Mouse (Mus musculus) midbrain, embryonic 10.5 days (tissue): ENCODE measurements at regions not wholly inside any gene's neighbourhood (a gene's known extent, or its start where the extent isn't known, plus 50 kb on each side); places are given as distances from the start of the nearest gene placed in this dataset.

Experiments
- DNase-seq: peaks from one replicate; pipeline ENCODE4 v3.0.0-alpha.2; 2017; ENCODE audit warnings: low spot score
- H3K27ac ChIP-seq: fragments of 300-500 bp; sonication (generic); replicated peaks from 2 replicates; pipeline ENCODE4 v1.5.1; 2016; ENCODE audit warnings: mild to moderate bottlenecking
- H3K27me3 ChIP-seq: fragments of 300-500 bp; sonication (generic); 2 replicates; pipeline ENCODE4 v1.6.1; 2016; ENCODE audit warnings: low read depth, mild to moderate bottlenecking; ENCODE audit not compliant: poor library complexity, severe bottlenecking
- H3K36me3 ChIP-seq: fragments of 300-500 bp; sonication (generic); 2 replicates; pipeline ENCODE4 v1.6.1; 2016; ENCODE audit warnings: mild to moderate bottlenecking, moderate library complexity
- H3K4me1 ChIP-seq: fragments of 300-500 bp; sonication (generic); 2 replicates; pipeline ENCODE4 v1.6.1; 2016
- H3K4me3 ChIP-seq: fragments of 300-500 bp; sonication (generic); 2 replicates; pipeline ENCODE4 v1.5.1; 2016; ENCODE audit warnings: mild to moderate bottlenecking, moderate library complexity
- H3K9me3 ChIP-seq: fragments of 300-500 bp; sonication (generic); replicated peaks from 2 replicates; pipeline ENCODE4 v1.6.1; 2016; ENCODE audit warnings: mild to moderate bottlenecking
- WGBS: fragments of 180-500 bp; shearing (Covaris S2); methylation state at CpG from one replicate; pipeline ENCODE4 v1.1.7; 2016; 5-methylcytosine and 5-hydroxymethylcytosine counted together

DNA sequence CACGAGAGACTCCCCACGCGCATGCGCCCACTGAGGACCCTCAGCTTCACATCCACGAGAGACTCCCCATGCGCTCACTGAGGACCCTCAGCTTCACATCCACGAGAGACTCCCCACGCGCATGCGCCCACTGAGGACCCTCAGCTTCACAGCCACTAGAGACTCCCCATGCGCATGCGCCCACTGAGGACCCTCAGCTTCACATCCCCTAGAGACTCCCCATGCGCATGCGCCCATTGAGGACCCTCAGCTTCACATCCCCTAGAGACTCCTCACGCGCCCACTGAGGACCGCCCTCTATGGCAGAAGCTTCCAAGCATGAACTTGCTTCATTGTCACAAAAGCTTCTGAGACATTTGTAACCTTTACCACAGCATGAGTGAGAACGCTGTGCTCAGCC lies 221.0 kb downstream of the Pax3 start:
- H3K27me3 ChIP-seq: peaks cover 76% of the 10 kb centered on the region
- no peak overlapping the region for H3K27ac ChIP-seq
- WGBS: 93% methylated on average over 18 of the region's 18 CpGs
- H3K36me3 ChIP-seq: no peaks in the 10 kb centered on the region
- H3K4me3 ChIP-seq: no peak overlapping the region
- no peak for DNase-seq
- no peaks in the 10 kb centered on the region for H3K9me3 ChIP-seq
- no peaks in the 10 kb centered on the region; the same call in 1 of the 2 replicates for H3K4me1 ChIP-seq

GRCm38 (mm10) chr1:77972301-77972717 lies 224.6 kb downstream of the Pax3 start:
- DNase-seq: peak; percentile 59
- Histone ChIP-seq H3K4me3 (peak overlapping the region; percentile 19; the same call in 1 of the 2 replicates), H3K27ac (no peak overlapping the region), H3K4me1 (no peaks in the 10 kb centered on the region; the same call in 1 of the 2 replicates), H3K9me3 (no peaks in the 10 kb centered on the region), H3K36me3 (no peaks in the 10 kb centered on the region), H3K27me3 (peaks cover 47% of the 10 kb centered on the region)
- 13% methylated on average over 9 of the region's 9 CpGs for WGBS

DNA sequence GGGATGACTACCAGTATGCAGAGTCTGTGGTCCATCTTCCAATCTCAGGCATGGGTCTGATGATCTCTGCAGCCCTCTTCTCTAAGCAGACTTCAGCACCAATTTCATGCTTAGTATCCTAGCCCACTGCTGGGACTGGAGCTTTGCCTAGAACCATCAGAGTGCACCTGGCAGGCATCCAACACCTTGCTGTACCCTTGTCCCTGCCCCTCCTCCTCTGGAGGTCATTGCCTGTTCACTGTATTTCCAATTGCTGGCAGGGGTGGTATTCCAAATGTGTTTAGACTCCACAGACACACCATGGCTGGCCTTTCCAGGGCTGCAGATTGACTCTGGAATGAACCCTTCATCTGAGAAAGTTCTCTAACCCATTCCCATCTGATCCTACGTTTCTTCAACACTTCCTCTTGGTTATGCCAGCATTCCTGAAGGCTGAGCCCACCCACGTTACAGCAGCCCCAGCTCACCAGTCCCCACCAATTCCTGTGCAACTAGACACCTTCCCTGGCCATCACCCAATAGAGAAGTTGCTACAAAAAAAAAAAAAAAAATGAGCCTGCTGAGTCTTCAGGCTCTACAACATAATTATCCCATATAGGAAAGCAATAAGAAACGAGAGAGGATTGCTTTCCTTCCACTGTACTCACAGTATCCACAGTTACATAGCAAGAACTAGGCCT lies 232.1 kb downstream of the Pax3 start:
- 69% methylated on average over 3 of the region's 3 CpGs for WGBS
- no peak for DNase-seq
- Histone ChIP-seq H3K27ac (no peak overlapping the region), H3K4me1 (no peaks in the 10 kb centered on the region), H3K4me3 (no peak overlapping the region), H3K9me3 (no peaks in the 10 kb centered on the region), H3K36me3 (no peaks in the 10 kb centered on the region), H3K27me3 (no peaks in the 10 kb centered on the region)

GRCm38 (mm10) chr1:77959309-77959708 lies 237.6 kb downstream of the Pax3 start:
- no peak for DNase-seq
- H3K27ac ChIP-seq: no peak overlapping the region
- 71% methylated on average over 1 of the region's 1 CpGs for WGBS
- H3K27me3 ChIP-seq: no peaks in the 10 kb centered on the region
- H3K4me1 ChIP-seq: no peaks in the 10 kb centered on the region
- no peaks in the 10 kb centered on the region for H3K9me3 ChIP-seq
- H3K4me3 ChIP-seq: no peak overlapping the region
- H3K36me3 ChIP-seq: no peaks in the 10 kb centered on the region

GRCm38 (mm10) chr1:77957156-77957767 lies 239.7 kb downstream of the Pax3 start:
- H3K27ac ChIP-seq: no peak overlapping the region
- no peaks in the 10 kb centered on the region for H3K36me3 ChIP-seq
- H3K9me3 ChIP-seq: no peaks in the 10 kb centered on the region
- no peak overlapping the region for H3K4me3 ChIP-seq
- H3K27me3 ChIP-seq: no peaks in the 10 kb centered on the region
- WGBS: 75% methylated on average over 8 of the region's 8 CpGs
- no peaks in the 10 kb centered on the region for H3K4me1 ChIP-seq
- DNase-seq: no peak

GRCm38 (mm10) chr1:77947894-77948293 lies 249.0 kb downstream of the Pax3 start:
- 79% methylated on average over 2 of the region's 2 CpGs for WGBS
- DNase-seq: no peak
- no peaks in the 10 kb centered on the region for H3K36me3 ChIP-seq
- H3K9me3 ChIP-seq: no peaks in the 10 kb centered on the region
- H3K27me3 ChIP-seq: peaks cover 56% of the 10 kb centered on the region
- H3K4me3 ChIP-seq: no peak overlapping the region
- peaks cover 28% of the 10 kb centered on the region for H3K4me1 ChIP-seq
- no peak overlapping the region for H3K27ac ChIP-seq

- Histone ChIP-seq H3K4me3 (no peak overlapping the region), H3K36me3 (no peaks in the 10 kb centered on the region), H3K4me1 (peaks cover 28% of the 10 kb centered on the region), H3K27ac (no peak overlapping the region), H3K27me3 (peaks cover 46% of the 10 kb centered on the region), H3K9me3 (no peaks in the 10 kb centered on the region)
- no peak for DNase-seq
- WGBS: 74% methylated on average over 2 of the region's 2 CpGs
Observed at GRCm38 (mm10) chr1:77944327-77944645, 252.6 kb downstream of the Pax3 start.

DNA sequence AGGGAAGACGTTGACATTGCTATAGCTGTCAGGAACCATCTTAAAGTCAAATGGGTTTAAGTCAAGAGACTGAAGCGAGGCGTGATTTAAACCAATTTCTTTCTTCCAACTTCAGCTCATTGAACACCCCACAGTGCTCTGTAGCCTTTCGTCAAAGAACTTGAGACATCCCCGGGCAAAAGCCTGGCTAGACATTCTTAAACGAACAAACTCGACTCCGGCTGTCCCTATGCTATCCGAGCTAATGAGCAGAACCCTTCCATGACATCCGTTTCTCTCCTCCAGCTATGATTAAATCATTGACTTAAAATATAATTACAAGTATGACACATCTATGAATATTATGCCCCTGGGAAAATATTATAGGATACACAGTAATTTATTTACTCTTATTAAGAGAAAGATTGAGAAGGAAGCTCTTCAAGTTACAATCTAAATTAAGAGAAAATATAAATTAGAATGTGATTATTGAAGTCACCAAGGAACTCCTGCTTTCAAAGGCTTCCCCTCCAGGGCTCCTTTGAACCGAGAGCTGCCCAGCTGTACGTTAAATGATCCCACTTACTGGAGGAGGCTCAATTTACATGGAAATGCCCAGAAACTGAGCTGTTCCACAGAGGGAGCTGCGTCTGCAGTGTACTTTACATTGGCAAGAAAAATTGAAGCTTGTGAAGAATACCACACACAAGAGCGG lies 253.2 kb downstream of the Pax3 start:
- H3K4me3 ChIP-seq: no peak overlapping the region
- WGBS: 64% methylated on average over 14 of the region's 14 CpGs
- no peak for DNase-seq
- H3K36me3 ChIP-seq: no peaks in the 10 kb centered on the region
- H3K27me3 ChIP-seq: peaks cover 46% of the 10 kb centered on the region
- H3K4me1 ChIP-seq: peaks cover 28% of the 10 kb centered on the region
- no peaks in the 10 kb centered on the region for H3K9me3 ChIP-seq
- no peak overlapping the region for H3K27ac ChIP-seq

DNA sequence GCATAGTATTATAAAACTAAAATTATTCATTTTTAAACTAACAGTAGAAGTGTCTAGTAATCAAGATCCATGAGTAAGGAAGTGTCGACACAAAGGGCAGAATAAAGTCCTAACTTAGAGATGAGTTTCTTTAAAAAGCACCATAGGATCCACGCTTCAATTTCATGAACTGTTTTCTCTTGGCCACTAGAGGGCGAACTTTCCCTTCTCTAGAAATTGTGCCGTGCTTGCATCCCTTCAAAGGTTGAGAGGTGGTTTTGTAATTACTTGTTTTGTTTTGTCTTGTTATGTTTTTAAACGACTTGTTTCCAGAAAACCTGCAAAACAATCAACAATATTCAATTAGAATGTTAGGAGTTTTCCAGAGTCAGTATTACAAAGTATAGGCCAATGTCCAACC lies 253.8 kb downstream of the Pax3 start:
- no peak overlapping the region for H3K4me3 ChIP-seq
- no peaks in the 10 kb centered on the region for H3K9me3 ChIP-seq
- H3K4me1 ChIP-seq: peaks cover 28% of the 10 kb centered on the region
- H3K27ac ChIP-seq: no peak overlapping the region
- no peak for DNase-seq
- 8% methylated on average over 5 of the region's 5 CpGs for WGBS
- H3K27me3 ChIP-seq: peaks cover 39% of the 10 kb centered on the region
- no peaks in the 10 kb centered on the region for H3K36me3 ChIP-seq

DNA sequence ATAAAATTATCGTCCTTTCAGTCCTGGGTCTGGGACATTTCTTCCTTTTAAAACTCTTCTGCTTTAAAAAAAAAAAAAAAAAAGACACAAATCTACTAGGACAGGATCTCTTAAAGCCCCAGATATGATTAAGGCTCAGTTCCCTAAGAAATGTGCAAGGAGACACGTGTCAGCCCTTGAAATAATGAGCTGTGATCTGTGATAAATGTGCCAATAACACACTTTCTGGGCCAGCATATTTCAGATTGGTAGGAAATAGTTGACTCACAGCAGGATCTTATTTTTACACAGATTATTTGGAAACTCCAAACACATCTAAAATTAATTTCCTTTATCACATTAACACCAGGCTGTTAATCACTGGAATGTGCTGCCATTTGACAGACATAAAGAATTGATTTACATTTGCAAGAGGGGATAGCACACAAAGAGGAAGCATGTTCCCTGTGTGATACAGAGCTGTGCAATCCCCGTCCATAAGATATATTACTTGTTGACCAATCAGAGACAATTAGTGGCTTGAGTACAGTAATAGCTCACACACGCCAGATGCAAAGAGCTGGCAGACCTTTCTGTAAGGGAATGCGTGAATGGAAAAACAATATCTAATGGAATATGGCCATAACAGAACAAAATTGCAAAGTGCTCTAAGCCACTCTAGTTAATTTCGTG lies 263.7 kb downstream of the Pax3 start:
- no peaks in the 10 kb centered on the region for H3K27me3 ChIP-seq
- no peak overlapping the region for H3K27ac ChIP-seq
- H3K9me3 ChIP-seq: no peaks in the 10 kb centered on the region
- DNase-seq: no peak
- no peaks in the 10 kb centered on the region for H3K36me3 ChIP-seq
- 85% methylated on average over 6 of the region's 6 CpGs for WGBS
- no peaks in the 10 kb centered on the region for H3K4me1 ChIP-seq
- no peak overlapping the region for H3K4me3 ChIP-seq

- Histone ChIP-seq H3K4me1 (no peaks in the 10 kb centered on the region), H3K9me3 (no peaks in the 10 kb centered on the region), H3K27me3 (no peaks in the 10 kb centered on the region), H3K4me3 (no peak overlapping the region), H3K36me3 (no peaks in the 10 kb centered on the region), H3K27ac (no peak overlapping the region)
- WGBS: 85% methylated on average over 5 of the region's 5 CpGs
- no peak for DNase-seq
Observed at GRCm38 (mm10) chr1:77932226-77932625, 264.7 kb downstream of the Pax3 start.

DNA sequence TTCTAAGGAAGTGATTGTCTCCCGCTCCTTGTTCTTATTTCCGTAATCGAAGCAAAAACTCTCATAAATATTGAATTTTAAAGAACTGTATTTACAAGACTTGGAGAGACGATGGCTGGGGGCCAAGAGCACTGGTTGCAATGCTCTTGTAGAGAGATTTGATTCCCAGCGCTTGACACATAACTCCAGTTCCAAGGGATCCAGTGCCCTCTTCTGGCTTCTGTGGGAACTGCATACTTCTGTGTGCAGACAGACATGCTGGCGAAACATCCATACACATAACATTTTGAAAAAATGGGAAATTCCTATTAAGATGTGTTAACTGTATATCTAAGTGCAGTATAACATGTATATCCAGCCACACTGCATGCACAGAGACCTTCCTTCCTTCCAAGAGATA lies 266.3 kb downstream of the Pax3 start:
- WGBS: 87% methylated on average over 6 of the region's 6 CpGs
- no peaks in the 10 kb centered on the region for H3K27me3 ChIP-seq

GRCm38 (mm10) chr1:77929552-77929951 lies 267.4 kb downstream of the Pax3 start:
- H3K36me3 ChIP-seq: no peaks in the 10 kb centered on the region
- H3K4me1 ChIP-seq: peaks cover 1% of the 10 kb centered on the region; the same call in 1 of the 2 replicates
- 0 out of 2 replicates have a peak, but pooled peaks cover 4% of the 10 kb centered on the region for H3K9me3 ChIP-seq
- WGBS: 78% methylated on average over 8 of the region's 8 CpGs
- H3K27ac ChIP-seq: no peak overlapping the region
- no peaks in the 10 kb centered on the region for H3K27me3 ChIP-seq
- DNase-seq: no peak
- no peak overlapping the region for H3K4me3 ChIP-seq

More for the DNA sequence above, 266.3 kb downstream of the Pax3 start:
- no peak for DNase-seq
- H3K36me3 ChIP-seq: no peaks in the 10 kb centered on the region
- no peak overlapping the region for H3K27ac ChIP-seq
- H3K9me3 ChIP-seq: no peaks in the 10 kb centered on the region
- no peak overlapping the region for H3K4me3 ChIP-seq
- no peaks in the 10 kb centered on the region for H3K4me1 ChIP-seq
